Mouse (Mus musculus): Measurements from ENCODE around the gene Plekha4. TPM values are rescaled to one million over a fixed set of nuclear protein-coding genes. Genes with fewer than 3 reads are reported as not detected.
A peak's percentile ranks its signal among the peaks of the same experiment; 100 is the strongest.

Plekha4 gene
- polyA plus RNA-seq, 1 experiment from 2014 or later = 2.7 TPM

GRCm38 (mm10) chr7:45518618-45519017, 7.5 kb upstream of the Plekha4 start:
- no peaks in the 10 kb centered on the region for H3K9me3 ChIP-seq (replicated peaks; ENCODE audit: control insufficient read depth, low read length)
- 0 out of 2 replicates have a peak, but pooled peaks cover 9% of the 10 kb centered on the region for H3K36me3 ChIP-seq (ENCODE audit: control insufficient read depth, insufficient read depth, low read length)
- no peaks in the 10 kb centered on the region for H3K27me3 ChIP-seq (ENCODE audit: control insufficient read depth, insufficient read depth, low read length)
- no peak overlapping the region for H3K4me3 ChIP-seq (replicated peaks; ENCODE audit: low read length)
- ATAC-seq (ENCODE audit: insufficient read depth, low FRiP score) = no peak
- H3K27ac ChIP-seq (ENCODE audit: low read length) = no peak overlapping the region
- no peak overlapping the region for H3K4me2 ChIP-seq (ENCODE audit: low read depth, low read length)
- no peak overlapping the region for H3K9ac ChIP-seq (ENCODE audit: low read length)
- 92% methylated on average over 16 of the region's 16 CpGs for WGBS
- peaks cover 17% of the 10 kb centered on the region for H3K4me1 ChIP-seq (ENCODE audit: control insufficient read depth, insufficient read depth, low read length)

- no peak for ATAC-seq (ENCODE audit: insufficient read depth, low FRiP score)
- H3K27me3 ChIP-seq (ENCODE audit: control insufficient read depth, insufficient read depth, low read length) = no peaks in the 10 kb centered on the region
- H3K36me3 ChIP-seq (ENCODE audit: control insufficient read depth, insufficient read depth, low read length) = 0 out of 2 replicates have a peak, but pooled peaks cover 11% of the 10 kb centered on the region
- H3K4me2 ChIP-seq (ENCODE audit: low read depth, low read length) = no peak overlapping the region
- WGBS = 67% methylated on average over 8 of the region's 8 CpGs
- H3K9ac ChIP-seq (ENCODE audit: low read length) = no peak overlapping the region
- no peak overlapping the region for H3K4me3 ChIP-seq (replicated peaks; ENCODE audit: low read length)
- no peak overlapping the region for H3K27ac ChIP-seq (ENCODE audit: low read length)
- no peaks in the 10 kb centered on the region for H3K9me3 ChIP-seq (replicated peaks; ENCODE audit: control insufficient read depth, low read length)
- H3K4me1 ChIP-seq (ENCODE audit: control insufficient read depth, insufficient read depth, low read length) = peaks cover 22% of the 10 kb centered on the region
Observed at GRCm38 (mm10) chr7:45519345-45520120, 6.6 kb upstream of the Plekha4 start.

GRCm38 (mm10) chr7:45520605-45521004, 5.5 kb upstream of the Plekha4 start:
- H3K9me3 ChIP-seq (replicated peaks; ENCODE audit: control insufficient read depth, low read length) = no peaks in the 10 kb centered on the region
- WGBS = 93% methylated on average over 7 of the region's 7 CpGs
- no peak overlapping the region for H3K4me2 ChIP-seq (ENCODE audit: low read depth, low read length)
- ATAC-seq (ENCODE audit: insufficient read depth, low FRiP score) = no peak
- H3K27ac ChIP-seq (ENCODE audit: low read length) = no peak overlapping the region
- H3K36me3 ChIP-seq (ENCODE audit: control insufficient read depth, insufficient read depth, low read length) = 0 out of 2 replicates have a peak, but pooled peaks cover 11% of the 10 kb centered on the region
- H3K9ac ChIP-seq (ENCODE audit: low read length) = no peak overlapping the region
- no peaks in the 10 kb centered on the region for H3K27me3 ChIP-seq (ENCODE audit: control insufficient read depth, insufficient read depth, low read length)
- H3K4me1 ChIP-seq (ENCODE audit: control insufficient read depth, insufficient read depth, low read length) = peaks cover 33% of the 10 kb centered on the region
- no peak overlapping the region for H3K4me3 ChIP-seq (replicated peaks; ENCODE audit: low read length)

GRCm38 (mm10) chr7:45521728-45522184, 4.4 kb upstream of the Plekha4 start:
- Histone ChIP-seq H3K36me3 (ENCODE audit: control insufficient read depth, insufficient read depth, low read length) (0 out of 2 replicates have a peak, but pooled peaks cover 11% of the 10 kb centered on the region), H3K9me3 (replicated peaks; ENCODE audit: control insufficient read depth, low read length) (no peaks in the 10 kb centered on the region), H3K4me3 (replicated peaks; ENCODE audit: low read length) (peak overlapping the region; percentile 67), H3K4me2 (ENCODE audit: low read depth, low read length) (peak overlapping the region; percentile 59), H3K9ac (ENCODE audit: low read length) (peak overlapping the region; percentile 80), H3K27me3 (ENCODE audit: control insufficient read depth, insufficient read depth, low read length) (no peaks in the 10 kb centered on the region), H3K27ac (ENCODE audit: low read length) (peak overlapping the region; percentile 94), H3K4me1 (ENCODE audit: control insufficient read depth, insufficient read depth, low read length) (peaks cover 36% of the 10 kb centered on the region)
- under 1% methylated on average over 28 of the region's 28 CpGs for WGBS
- ATAC-seq (ENCODE audit: insufficient read depth, low FRiP score) = peak; percentile 57; the same call in 1 of the 2 replicates

GRCm38 (mm10) chr7:45522194-45522752, 3.9 kb upstream of the Plekha4 start:
- Histone ChIP-seq H3K36me3 (ENCODE audit: control insufficient read depth, insufficient read depth, low read length) (0 out of 2 replicates have a peak, but pooled peaks cover 11% of the 10 kb centered on the region), H3K9ac (ENCODE audit: low read length) (peak overlapping the region; percentile 80; the same call in 1 of the 2 replicates)
- 53% methylated on average over 16 of the region's 16 CpGs for WGBS

GRCm38 (mm10) chr7:45522957-45523676, 3.0 kb upstream of the Plekha4 start:
- peaks cover 36% of the 10 kb centered on the region for H3K4me1 ChIP-seq (ENCODE audit: control insufficient read depth, insufficient read depth, low read length)
- 0 out of 2 replicates have a peak, but pooled peaks cover 11% of the 10 kb centered on the region for H3K36me3 ChIP-seq (ENCODE audit: control insufficient read depth, insufficient read depth, low read length)
- 61% methylated on average over 18 of the region's 18 CpGs for WGBS
- peak overlapping the region; percentile 37 for H3K9ac ChIP-seq (ENCODE audit: low read length)
- no peaks in the 10 kb centered on the region for H3K27me3 ChIP-seq (ENCODE audit: control insufficient read depth, insufficient read depth, low read length)
- no peak overlapping the region for H3K27ac ChIP-seq (ENCODE audit: low read length)
- H3K4me3 ChIP-seq (replicated peaks; ENCODE audit: low read length) = peak overlapping the region; percentile 25
- H3K4me2 ChIP-seq (ENCODE audit: low read depth, low read length) = peak overlapping the region; percentile 31
- H3K9me3 ChIP-seq (replicated peaks; ENCODE audit: control insufficient read depth, low read length) = no peaks in the 10 kb centered on the region
- ATAC-seq (ENCODE audit: insufficient read depth, low FRiP score) = no peak

More at GRCm38 (mm10) chr7:45522194-45522752, 3.9 kb upstream of the Plekha4 start:
- H3K4me2 ChIP-seq (ENCODE audit: low read depth, low read length) = peak overlapping the region; percentile 59
- H3K9me3 ChIP-seq (replicated peaks; ENCODE audit: control insufficient read depth, low read length) = no peaks in the 10 kb centered on the region
- H3K27ac ChIP-seq (ENCODE audit: low read length) = peak overlapping the region; percentile 94; the same call in 1 of the 2 replicates
- H3K4me1 ChIP-seq (ENCODE audit: control insufficient read depth, insufficient read depth, low read length) = peaks cover 36% of the 10 kb centered on the region
- H3K27me3 ChIP-seq (ENCODE audit: control insufficient read depth, insufficient read depth, low read length) = no peaks in the 10 kb centered on the region
- ATAC-seq (ENCODE audit: insufficient read depth, low FRiP score) = no peak
- H3K4me3 ChIP-seq (replicated peaks; ENCODE audit: low read length) = peak overlapping the region; percentile 67

- no peak overlapping the region; the same call in 1 of the 2 replicates for H3K27ac ChIP-seq (ENCODE audit: low read length)
- H3K4me1 ChIP-seq (ENCODE audit: control insufficient read depth, insufficient read depth, low read length) = peaks cover 36% of the 10 kb centered on the region
- H3K9me3 ChIP-seq (replicated peaks; ENCODE audit: control insufficient read depth, low read length) = no peaks in the 10 kb centered on the region
- no peak for ATAC-seq (ENCODE audit: insufficient read depth, low FRiP score)
- H3K9ac ChIP-seq (ENCODE audit: low read length) = peak overlapping the region; percentile 31
- peak overlapping the region; percentile 25 for H3K4me3 ChIP-seq (replicated peaks; ENCODE audit: low read length)
- no peaks in the 10 kb centered on the region for H3K27me3 ChIP-seq (ENCODE audit: control insufficient read depth, insufficient read depth, low read length)
- 77% methylated on average over 12 of the region's 13 CpGs for WGBS
- H3K4me2 ChIP-seq (ENCODE audit: low read depth, low read length) = peak overlapping the region; percentile 31
- H3K36me3 ChIP-seq (ENCODE audit: control insufficient read depth, insufficient read depth, low read length) = 0 out of 2 replicates have a peak, but pooled peaks cover 11% of the 10 kb centered on the region
Observed at GRCm38 (mm10) chr7:45523678-45524170, 2.4 kb upstream of the Plekha4 start.

GRCm38 (mm10) chr7:45524841-45525621, 1.1 kb upstream of the Plekha4 start:
- H3K9me3 ChIP-seq (replicated peaks; ENCODE audit: control insufficient read depth, low read length) = no peaks in the 10 kb centered on the region
- peak overlapping the region; percentile 95 for H3K4me2 ChIP-seq (ENCODE audit: low read depth, low read length)
- H3K36me3 ChIP-seq (ENCODE audit: control insufficient read depth, insufficient read depth, low read length) = 0 out of 2 replicates have a peak, but pooled peaks cover 11% of the 10 kb centered on the region
- H3K4me1 ChIP-seq (ENCODE audit: control insufficient read depth, insufficient read depth, low read length) = peaks cover 40% of the 10 kb centered on the region
- 15% methylated on average over 12 of the region's 12 CpGs for WGBS
- peak overlapping the region; percentile 95 for H3K9ac ChIP-seq (ENCODE audit: low read length)
- H3K27me3 ChIP-seq (ENCODE audit: control insufficient read depth, insufficient read depth, low read length) = no peaks in the 10 kb centered on the region
- peak overlapping the region; percentile 85 for H3K4me3 ChIP-seq (replicated peaks; ENCODE audit: low read length)
- no peak for ATAC-seq (ENCODE audit: insufficient read depth, low FRiP score)
- H3K27ac ChIP-seq (ENCODE audit: low read length) = peak overlapping the region; percentile 94
